Mouse (Mus musculus) left cerebral cortex, adult 18-20 months (tissue): Measurements from ENCODE around the gene Olfr56. TPM values are rescaled to one million over a fixed set of nuclear protein-coding genes. Genes with fewer than 3 reads are reported as not detected.
"Not testable (repeated sequence)": the region's sequence is repeated elsewhere in the genome, so short reads cannot be mapped to it uniquely, and the experiment has no call there.

Experiments used
- DNase-seq, 2 experiments: peaks; one replicate each; pipeline ENCODE4 v3.0.0; 2021 to 2022; ENCODE audit warnings: low spot score in 2 of 2, mixed read lengths in 1 of 2
- total RNA-seq, 2 experiments: library from RNA; stranded (reverse); gene quantifications; 2 replicates each; pipeline ENCODE4 v1.2.3; 2021

The Olfr56 gene
- total RNA-seq, 2 experiments from 2014 or later: not detected

DNA sequence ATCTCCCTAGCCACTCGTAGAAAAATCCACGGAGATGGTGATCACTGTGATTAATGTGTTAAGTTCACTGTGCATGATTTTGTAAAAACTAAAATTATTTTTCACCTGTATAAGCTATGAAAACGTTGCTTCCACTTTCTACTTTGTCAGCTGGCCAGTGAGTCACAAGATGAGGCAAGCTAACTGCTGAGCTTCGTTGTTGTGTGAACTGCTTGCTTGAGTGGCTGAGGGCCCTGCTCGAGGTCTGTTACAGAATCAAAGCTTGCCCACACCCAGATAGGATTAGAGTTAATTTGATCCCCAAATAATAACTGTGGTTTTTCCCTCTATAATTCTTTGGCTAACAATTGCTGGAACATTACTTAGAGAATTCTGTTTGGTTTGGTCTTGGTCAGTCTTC is 73.2 kb downstream of the Olfr56 start:
- DNase-seq: not testable (repeated sequence)

DNA sequence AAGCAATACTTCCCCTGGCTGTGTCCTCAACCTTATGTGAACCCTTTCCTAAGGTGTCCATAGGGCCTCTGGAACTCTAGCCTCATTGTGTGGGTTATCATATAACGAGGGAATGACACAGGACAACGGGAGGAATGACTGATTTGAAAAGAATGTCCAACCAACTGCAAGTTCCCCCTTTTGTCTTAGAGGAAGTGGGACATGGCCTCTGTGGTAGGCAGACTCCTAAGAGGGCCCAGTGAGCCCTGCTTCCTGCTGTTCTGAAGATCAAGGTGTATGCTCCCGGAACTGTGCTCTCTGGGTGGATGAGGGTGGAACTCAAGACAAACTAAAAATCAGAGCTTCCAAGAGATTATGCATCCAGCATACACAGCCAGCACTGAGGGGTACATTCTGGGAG is 81.4 kb downstream of the Olfr56 start:
- not testable (repeated sequence) for DNase-seq

DNA sequence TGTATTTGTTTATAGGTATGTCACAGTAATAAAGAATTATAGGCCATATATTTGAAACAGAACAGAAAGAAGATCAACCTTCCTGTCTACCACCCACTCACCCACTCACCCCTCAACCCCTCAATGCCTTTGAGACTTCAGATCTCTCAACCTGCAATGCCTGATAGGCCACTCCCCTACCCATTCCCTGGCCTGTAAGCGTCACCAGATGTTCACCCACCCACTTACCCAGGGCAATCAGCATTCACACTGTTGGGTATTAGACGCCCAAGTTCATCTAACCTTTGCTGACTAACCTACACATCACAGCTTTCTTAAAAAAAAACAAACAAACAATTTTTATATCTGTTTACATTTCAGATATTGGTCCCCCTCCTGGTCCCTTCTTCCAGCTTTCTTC is 83.2 kb downstream of the Olfr56 start:
- DNase-seq: not testable (repeated sequence)

DNA sequence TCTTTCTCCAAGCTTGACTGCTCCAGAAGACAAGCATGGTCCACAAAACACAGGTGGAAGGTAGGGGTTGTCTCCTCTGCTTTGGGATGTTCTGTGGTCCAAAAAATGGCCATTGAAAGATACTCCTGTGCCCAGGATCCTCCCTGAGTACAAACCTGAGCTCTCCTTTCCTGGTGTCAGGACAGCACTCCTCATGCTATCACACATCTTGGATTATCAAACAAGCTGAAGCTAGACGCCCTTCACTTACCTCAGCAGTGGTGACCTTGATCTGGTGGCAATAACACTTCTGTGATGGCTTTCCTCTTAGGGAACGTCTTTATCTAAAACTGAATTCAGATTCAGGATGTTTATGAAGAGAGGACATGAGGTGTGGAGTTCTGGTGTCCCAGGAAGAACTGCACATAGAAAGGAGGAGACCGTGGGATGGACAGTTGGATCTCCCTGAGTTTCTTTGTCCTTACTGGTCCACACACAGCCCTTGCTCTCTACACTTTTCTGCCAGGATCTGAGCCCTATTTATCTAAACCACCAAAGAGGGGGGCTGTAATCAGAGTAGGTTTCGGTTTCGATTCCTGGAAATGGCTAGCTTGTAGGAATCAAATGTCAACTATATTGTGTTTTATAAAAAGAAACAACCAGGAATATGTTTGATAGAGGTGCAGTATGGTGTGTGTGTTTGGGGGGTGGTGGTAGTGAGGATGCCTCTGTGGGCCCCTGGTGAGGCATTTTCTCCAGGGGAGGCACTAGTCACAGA is 85.2 kb downstream of the Olfr56 start, which contains the start of gene Tgtp2:
TSS of gene Tgtp2 (minus strand) at position 494 of the 757 bp plus-strand sequence.
- DNase-seq: not testable (repeated sequence)

GRCm38 (mm10) chr11:49068358-49068757 is 89.7 kb downstream of the Olfr56 start:
- no peak for DNase-seq

- DNase-seq: not testable (repeated sequence)
Measured at GRCm38 (mm10) chr11:49076001-49076757, 97.5 kb downstream of the Olfr56 start, which contains the start of gene Ifi47. Gene Ifi47, plus strand, starts transcription at chr11:49076587.

- DNase-seq: no peak
Measured at GRCm38 (mm10) chr11:49077012-49077411, 98.3 kb downstream of the Olfr56 start.

DNA sequence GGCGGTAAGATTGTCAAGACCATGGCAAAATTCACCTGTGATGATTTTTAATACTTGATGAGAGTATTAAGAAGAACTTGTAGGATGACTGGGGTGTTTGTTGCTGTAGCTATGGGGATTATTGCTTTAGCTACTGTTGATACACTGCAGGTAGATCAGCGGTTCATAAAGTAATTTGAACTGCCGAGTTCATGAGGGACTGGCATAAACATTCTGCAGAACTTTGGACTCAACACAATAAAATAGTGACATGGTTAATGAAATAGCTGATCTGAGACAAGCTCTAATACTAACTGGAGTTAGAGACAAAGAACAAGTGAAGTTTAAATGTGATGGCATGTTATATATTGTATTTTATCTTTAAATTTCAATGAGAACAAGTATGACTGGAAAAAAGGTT is 100.0 kb downstream of the Olfr56 start:
- DNase-seq: no peak

GRCm38 (mm10) chr11:49080636-49081035 is 101.9 kb downstream of the Olfr56 start:
- no peak for DNase-seq

GRCm38 (mm10) chr11:49081356-49081755 is 102.7 kb downstream of the Olfr56 start:
- DNase-seq: no peak

DNA sequence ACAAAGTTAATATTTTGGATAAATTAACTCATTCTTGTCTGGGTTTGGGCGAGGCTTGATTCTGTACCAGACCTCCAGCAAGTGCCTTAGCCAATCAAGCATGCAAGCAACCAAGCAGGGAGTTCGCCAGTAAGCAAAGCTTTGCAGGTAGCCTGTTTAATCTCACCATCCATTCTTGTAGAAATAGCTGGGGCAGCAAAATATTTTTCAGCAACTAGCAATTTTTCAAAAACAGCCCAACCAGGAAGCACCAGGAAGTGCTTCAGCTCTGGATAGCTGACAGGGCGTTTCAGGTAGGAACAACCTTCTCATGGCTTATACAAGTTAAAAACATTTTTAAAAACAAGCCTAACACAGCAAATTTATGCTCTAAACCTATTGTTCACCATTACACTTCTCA is 103.2 kb downstream of the Olfr56 start:
- DNase-seq: no peak

DNA sequence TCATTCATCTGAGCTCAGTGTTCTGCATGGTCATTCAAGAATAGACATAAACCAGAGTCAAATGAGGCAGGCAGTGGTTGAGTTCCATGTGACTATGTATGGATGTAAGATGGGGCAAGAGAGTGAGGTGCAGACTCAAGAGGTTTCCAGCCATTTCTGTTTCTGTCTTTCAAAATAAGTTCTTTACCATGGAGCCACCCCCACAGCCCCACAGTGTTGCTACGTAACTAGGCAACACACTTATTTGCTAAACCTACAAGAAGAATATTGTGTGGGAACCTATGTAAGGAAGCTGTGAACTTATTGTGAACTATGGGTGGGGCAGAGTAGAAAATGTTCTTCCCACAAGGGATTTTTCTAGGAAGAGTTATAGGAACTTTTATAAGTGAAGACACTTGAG is 104.5 kb downstream of the Olfr56 start:
- DNase-seq: peak in 1 of 2 experiments; percentile 20

DNA sequence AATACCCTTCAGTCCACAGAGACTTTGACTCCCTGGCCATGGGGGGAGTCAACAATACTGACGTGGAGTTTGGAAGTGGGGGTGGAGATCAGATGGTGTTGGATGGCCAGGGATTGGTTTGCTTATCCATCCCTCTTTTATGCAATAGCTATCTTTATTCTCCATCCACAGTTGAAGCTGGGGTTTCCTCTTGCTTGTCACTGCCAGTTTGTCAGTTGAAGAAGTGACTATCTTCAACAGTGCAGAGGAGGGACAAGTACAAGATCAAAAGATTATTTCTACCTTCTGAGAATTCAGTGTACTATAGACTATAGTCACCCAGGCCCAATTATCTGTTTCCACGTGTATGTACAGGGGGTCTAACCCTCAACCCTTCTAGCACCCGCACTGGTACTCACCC is 105.1 kb downstream of the Olfr56 start:
- DNase-seq: no peak

DNA sequence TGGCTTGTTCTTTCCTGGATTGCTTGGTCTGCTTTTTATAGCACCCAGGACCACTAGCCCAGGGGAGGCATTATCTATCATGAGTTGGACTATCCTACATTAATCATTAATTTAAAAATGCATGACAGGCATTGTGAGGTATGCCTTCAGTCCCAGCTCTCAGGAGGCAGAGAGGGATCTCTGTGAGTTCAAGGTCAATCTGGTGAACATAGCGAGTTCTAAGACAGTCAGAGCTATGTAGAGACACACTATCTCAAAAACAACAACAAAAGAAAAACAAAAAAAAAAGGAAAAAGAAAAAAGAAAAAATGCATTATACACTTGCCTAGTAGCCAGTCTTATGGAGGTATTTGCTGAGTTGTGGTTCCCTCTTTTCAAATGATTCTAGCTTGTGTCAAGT is 105.7 kb downstream of the Olfr56 start:
- DNase-seq: no peak

- no peak for DNase-seq
Measured at GRCm38 (mm10) chr11:49084875-49085274, 106.2 kb downstream of the Olfr56 start.

GRCm38 (mm10) chr11:49086858-49087361 is 108.2 kb downstream of the Olfr56 start:
- no peak for DNase-seq

GRCm38 (mm10) chr11:49087830-49088616 is 109.3 kb downstream of the Olfr56 start:
- DNase-seq: no peak

DNA sequence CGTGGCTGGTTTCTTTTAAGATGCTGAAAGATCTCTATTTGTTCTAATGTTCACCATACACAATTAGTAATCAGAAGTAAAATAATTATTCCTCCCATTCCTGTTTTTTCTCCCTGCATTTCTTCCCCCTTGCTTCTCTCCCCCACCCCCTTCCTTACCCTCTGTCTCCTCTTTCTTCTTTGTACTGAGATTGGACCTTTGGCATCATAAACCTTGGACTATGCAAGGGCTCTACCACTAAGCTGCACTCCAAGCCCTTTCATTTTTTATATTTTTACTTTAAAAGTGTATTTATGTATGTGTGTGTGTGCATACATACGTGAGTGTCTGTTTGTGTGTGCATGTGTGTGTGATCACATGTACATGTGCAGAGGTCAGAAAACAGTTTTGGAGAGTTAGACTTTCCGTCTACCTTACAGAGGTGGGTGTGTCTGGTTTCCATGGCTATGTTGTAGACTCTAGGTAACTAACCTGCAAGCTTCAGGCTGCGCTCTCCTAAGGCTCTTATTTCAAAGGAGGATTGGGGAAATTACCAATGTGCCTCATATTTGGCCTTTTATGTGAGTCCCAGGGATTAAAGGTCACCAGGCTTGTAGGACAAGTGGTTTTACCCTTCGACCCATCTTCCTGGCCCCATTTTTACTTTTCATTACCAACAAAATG is 110.4 kb downstream of the Olfr56 start:
- no peak for DNase-seq

DNA sequence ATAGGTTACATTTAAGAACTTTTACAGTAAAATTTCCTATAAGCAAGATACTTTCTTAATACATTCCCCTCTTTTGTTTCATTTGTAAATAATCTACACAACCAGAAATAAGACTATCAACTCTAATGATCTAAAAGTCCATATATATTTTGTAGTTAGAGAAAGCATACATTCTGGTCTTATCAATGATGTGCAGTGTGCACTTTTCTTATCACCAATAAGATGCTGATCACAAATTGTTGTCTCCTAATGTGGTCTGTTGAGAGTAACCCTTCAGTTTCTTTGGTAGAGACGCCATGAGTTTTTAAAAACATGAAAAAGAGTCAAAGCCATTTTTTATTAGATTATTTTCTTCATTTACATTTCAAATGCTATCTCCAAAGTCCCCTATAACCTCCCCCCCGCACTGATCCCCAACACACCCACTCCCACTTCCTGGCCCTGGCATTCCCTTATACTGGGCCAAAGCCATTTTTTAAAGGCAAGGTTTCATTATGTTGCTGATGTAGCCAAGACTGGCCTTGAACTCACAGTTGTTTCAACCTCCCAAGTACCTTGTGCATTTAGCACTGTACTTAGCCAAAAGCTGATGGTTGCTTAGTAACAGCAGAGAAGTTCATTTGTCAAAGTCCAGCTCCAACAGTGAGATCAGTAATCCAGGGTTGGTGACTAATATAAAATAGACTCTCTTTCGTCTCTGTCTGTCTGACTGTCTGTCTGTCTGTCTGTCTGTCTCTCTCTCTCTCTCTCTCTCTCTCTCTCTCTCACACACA is 111.2 kb downstream of the Olfr56 start:
- DNase-seq: no peak

DNA sequence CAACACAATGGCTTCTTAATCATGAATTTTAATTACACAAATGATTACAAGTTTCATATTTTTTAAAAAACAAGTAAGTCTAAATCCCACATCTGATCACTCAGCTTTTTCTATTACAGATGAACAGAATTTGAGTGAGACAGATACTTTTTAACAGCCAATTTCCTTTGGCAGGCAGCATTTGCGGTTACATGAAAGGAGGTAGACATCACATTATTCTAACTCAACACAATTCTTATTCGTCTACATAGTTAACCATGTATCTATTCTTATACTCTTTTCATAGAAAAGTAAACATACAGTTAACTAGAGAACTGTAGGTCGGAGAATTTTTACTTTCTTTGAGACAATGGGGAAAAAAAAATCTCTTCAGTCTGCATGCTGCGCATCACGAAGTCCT is 111.9 kb downstream of the Olfr56 start:
- DNase-seq: no peak
